Mouse (Mus musculus): ENCODE data around the gene Neb.

DNA sequence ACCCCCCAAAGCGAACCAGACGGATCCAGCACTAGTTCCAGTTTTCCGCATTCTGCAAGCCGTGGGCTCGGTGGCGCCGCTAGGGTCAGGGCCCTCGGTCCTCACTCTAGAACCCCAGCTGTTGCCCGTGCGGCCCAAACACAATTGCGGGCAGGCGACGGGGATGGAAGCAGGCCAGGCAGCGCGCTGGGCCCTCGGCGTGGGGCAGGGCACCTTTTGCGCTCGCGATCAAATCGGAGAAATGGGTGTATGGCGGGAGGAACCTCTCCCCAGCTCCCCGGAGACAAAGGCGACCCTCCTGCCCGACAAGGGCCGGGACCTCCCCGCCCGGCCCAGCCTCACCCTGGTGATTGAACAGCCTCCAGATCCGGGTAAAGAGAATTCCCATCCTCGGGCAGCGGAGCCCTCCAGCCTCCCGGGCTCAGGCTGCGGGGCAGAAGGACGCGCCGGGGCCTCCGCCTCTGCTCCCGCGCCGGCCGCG lies 46.0 kb upstream of the Neb start:
- peak; percentile 22; the same call in 1 of the 2 replicates for TF ChIP-seq CTCF (IDR thresholded peaks at IDR 0.05; ENCODE audit: low read depth)
- TF ChIP-seq EP300 (IDR thresholded peaks at IDR 0.05; ENCODE audit: low read depth): no peak
